Mouse (Mus musculus) heart, postnatal 10 days (tissue): Measurements from ENCODE around the gene Dock2. TPM values are rescaled to one million over a fixed set of nuclear protein-coding genes. Genes with fewer than 3 reads are reported as not detected.
"Not testable (repeated sequence)": the region's sequence is repeated elsewhere in the genome, so short reads cannot be mapped to it uniquely, and the experiment has no call there.

Experiments used
- DNase-seq, 2 experiments: peaks; one replicate each; pipeline ENCODE4 v3.0.0; 2021
- intact Hi-C: fragments of 180-260 bp; cut with DNase I; formaldehyde crosslinking; loops from one replicate; pipeline ENCODE4 v1.15.1; 2025
- total RNA-seq, 2 experiments: library from RNA; stranded (reverse); gene quantifications; 2 replicates each; pipeline ENCODE4 v1.2.3; 2021

Dock2 gene
- total RNA-seq, 2 experiments from 2014 or later, result 2.1 to 2.4 TPM

DNA sequence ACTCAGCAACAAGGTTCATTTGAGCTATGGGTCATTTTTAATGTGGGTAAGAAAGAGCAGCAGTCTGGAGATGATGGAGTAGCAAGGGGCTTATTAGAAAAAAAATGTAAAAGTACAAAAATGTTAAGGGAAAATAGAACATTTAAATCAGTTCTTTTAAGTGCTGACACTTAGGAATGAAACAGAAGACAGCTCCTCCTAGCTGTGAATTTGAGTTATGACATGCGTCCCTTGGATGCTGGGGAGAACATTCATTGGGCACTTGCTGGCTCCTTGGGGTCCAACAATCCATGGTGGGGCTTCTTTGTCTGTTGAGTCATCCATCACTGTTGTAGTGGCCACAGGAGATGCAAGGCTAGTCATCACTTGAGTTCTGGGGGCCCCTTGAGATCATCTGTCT, 556.5 kb downstream of the Dock2 start:
- no peak for DNase-seq
- intact Hi-C loops, result no loop called here

DNA sequence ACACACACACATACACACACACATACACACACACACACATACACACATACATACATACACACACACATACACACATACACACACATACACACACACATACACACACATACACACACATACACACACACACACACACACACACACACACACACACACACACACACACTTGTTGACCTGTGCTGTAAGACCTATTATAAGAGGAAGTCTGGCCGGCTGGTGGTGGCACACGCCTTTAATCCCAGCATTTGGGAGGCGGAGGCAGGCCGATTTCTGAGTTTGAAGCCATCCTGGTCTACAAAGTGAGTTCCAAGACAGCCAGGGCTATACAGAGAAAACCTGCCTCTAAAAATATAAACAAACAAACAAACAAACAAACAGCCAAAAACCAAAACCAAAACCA, 563.1 kb downstream of the Dock2 start:
- DNase-seq, intact Hi-C loops: not testable (repeated sequence)

DNA sequence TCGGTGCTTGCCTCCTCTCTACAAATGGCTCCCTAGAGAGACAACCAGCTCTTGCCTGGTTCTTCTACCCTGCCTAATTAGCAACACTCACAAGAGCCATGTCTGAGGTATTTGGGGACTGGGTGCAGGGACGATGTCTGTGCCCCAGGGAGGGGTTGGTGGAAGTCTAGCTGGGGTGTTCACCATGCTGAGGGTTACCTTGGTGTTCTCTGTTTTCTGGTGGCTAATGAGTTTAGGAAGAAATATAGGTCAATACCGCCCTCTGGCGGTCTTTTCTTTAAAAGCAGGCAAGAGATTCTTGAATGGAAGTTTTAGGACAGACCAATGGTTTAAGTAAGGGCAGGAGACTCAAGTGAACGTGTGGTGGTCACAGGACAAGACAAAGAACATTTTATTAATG, 570.8 kb downstream of the Dock2 start:
- peak; percentile 72 to 87 for DNase-seq
- intact Hi-C loops, result loop anchor here (1.0 to 10.0 kb wide), 4 partner anchors 64 to 258 kb away; no protein-coding TSS in a partner anchor

DNA sequence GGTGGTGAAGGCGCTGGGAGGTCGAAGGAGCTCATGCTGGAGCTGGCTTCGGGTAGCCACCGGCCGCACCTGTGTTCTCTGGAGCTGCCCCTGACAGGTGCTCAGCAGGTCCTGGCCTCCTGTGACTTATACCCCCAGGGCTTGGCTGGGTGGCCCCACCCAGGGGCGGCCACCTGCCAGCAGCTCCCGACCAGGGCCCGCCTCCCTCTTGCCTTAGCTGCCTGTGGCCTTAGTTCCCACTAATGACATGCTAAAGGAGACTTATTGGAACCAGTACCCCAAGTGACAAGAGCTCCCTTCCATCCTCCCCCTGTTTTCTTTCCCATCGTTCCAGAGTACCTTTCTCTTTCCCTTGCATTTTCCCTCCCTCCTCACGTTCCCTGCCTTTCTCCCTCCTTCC, 575.7 kb downstream of the Dock2 start, which contains the start of gene Foxi1:
TSS of gene Foxi1 (minus strand) at position 101 of the 400 bp plus-strand sequence.
- no peak for DNase-seq
- intact Hi-C loops, result no loop called here

DNA sequence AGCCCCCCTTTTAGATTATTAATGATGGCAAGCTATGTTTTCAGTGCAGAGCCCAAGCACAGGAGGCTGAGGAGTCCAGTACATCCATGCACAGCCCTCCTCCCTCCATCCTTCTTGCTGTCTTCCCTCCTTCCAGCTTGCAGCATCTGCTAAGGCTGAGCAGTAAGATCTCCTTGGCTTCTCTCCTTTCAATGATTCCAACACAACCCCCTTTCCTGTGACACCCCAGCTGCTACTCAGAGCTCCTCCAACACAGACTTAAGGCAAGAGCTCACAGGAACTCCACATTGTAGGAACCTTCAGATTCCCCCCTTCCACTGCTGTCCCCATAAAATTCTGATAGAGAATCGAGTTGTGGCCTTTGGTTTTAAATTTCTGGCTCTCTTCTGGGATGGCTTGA, 580.9 kb downstream of the Dock2 start:
- intact Hi-C loops, result no loop called here
- DNase-seq, result peak in 1 of 2 experiments; percentile 27

DNA sequence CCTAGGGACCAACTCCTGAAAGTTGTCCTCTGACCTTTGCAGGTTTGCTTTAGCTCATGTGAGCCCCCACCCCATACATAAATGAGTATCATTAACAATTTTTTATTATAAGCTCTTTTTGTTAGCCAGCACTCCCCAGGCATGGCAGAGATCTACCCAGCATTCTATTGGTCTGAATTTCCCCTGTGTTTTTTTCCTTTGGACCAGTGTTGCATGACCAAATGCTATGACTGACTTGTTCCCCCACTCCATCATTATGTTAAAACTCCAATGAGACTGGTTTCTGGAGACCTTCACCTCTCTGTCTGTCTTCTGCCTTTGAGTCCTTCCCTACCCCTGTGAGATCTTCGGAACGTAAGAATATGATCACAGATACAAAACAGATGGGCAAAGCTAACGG, 588.5 kb downstream of the Dock2 start:
- intact Hi-C loops, result no loop called here

DNA sequence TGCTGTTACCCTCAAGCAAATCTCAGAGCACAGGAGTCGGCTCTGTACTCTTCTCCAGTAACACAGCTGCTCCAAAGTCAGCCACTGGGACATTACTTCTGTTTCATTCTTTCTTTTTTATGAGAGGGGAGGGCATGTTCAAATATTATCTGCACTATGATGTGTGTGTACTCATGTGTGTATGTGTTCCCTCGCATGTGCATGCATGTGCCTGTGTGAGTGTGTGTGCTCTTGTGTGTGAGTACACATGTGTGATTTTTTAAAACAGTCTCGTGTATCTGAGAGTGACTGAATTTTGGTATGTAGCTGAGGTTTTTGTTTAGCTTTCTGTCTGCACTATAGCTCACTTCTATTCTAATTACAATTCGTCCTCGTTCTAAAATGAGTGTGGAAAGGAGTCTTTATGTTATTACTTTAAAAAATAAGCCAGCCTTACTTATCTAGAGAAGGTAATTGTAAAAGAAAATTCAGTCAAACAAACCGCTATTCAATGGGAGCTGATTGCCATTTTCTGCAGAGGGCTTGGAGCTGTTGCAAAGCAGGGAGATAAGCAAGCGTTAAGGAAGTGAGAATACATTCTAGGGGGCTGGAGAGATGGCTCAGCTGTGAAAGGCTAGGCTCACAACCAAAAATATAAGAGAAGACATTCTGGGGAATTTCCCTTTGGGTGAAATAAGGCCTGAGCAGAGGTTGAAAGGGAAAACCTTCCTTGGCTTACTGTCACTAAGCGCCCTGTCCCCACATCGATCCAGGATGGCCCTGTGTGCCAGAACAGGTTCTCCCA, 589.3 kb downstream of the Dock2 start:
- no peak for DNase-seq
- intact Hi-C loops, result loop anchor here (5.0 kb wide), 1 partner anchor 37 kb away; no protein-coding TSS in a partner anchor

More for the DNA sequence above, 588.5 kb downstream of the Dock2 start:
- no peak for DNase-seq

DNA sequence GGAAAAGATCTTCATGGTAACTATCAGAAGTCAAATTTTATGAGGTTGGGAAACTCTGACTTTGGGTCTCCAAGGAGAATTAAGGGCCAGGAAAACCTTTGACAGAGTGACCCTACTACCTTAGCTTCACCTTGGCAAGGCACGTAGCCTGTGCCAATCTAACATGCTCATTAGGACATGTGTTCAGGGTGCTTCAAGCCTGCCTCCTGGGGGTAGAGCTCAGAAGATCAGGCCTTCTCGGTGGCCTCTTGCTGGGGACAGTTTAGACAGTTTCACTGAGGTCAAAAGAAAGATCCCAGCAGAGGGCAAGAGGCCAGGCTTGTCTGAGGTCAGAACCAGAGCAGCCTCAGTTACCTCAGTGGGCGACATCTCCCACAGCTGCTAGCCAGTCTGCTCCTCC, 590.0 kb downstream of the Dock2 start:
- peak in 1 of 2 experiments; percentile 7 for DNase-seq
- intact Hi-C loops, result loop anchor here (5.0 kb wide), 1 partner anchor 36 kb away; no protein-coding TSS in a partner anchor

DNA sequence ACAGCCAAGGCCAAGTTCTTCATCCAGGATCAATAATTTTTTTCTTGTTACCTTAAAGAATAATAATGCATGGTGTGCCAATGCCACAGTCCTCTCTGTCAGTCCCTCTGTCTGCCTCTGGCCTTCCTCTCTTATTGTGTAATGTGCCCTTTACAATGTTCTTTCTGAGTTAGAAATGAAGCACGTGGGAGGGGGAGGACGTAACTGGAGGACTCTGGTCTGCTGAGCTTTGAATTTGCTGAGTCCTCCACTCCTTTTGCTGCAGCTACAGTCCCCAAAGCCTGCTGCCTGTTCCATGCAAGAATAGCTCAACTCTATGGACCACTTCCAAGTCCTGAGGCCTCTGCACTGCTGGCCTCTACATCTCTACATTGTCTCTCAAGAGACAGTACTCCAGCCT, 599.4 kb downstream of the Dock2 start:
- intact Hi-C loops, result no loop called here
- peak; percentile 17 to 36 for DNase-seq

DNA sequence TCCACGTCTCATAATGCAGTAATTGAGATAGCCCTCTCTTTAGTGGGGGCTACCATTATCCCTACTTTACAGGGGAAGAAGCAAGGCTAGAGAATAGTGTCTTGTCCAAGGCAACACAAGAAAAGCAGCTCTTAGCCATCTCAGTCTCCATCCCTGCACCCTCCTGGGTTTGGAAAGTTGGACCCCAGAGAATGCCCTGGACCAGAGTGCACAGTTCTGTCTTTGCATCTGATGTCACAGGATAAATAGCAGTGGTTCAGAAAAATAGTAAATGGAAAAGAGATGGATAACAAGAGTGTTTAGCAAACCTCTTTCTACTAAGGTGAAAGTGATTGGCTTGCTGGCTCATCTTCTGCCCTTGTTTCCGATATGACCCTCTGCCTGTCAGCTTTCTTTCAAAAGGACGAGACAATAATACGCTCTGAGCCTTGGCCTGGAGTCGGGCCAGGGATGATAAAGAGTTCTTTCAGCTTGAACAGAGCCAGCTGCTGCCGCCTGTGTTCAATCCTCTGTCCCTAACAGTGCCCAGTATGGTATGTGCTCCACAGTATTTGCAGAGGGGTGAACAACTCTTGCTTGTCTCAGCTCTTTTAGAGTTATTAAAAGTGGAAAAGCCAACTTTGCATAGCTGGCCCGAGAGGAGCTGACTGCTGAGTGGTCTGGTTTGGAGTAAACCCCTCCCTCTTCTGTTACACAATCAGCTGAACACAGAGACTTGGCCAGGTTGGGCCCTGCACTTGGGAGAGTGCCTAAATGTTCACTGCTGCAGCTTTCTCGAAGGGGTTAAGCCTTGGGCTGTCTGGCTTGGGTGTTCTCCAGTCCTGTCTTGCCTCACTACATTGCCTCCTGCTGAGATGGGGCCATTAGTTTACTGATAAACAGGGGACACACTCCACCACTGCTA, 602.2 kb downstream of the Dock2 start:
- DNase-seq, result peak; percentile 74 to 78
- intact Hi-C loops, result no loop called here

DNA sequence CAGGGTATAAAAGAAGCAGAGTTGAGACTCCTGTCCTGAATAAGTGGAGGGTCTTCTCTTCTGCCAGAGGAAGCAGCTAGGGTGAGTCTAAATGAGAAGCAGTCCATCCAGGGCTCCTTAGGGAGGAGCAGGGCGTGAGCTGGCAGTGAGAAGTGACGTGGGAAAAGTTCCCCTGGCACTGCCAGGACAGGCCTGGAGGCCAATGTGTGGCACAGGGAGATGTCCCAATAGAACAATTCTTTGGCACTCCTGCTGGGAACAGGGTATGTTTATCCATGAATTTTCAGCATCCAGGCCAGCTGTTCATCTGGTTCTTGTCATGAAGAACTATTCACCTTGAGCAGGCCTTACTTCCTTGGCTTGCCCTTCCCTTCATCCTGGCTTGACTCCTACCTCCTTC, 604.9 kb downstream of the Dock2 start:
- intact Hi-C loops, result no loop called here
- no peak for DNase-seq

Other genes starting within 250 kb of the Dock2 start
- 1 to 10 TPM; 3.7 to 3.9 TPM for gene Spdl1, start 49.7 kb upstream of the Dock2 start, total RNA-seq